Mouse (Mus musculus) small intestine, adult 2 months (tissue): Measurements from ENCODE around the gene Slc9a7. TPM values are rescaled to one million over a fixed set of nuclear protein-coding genes. Genes with fewer than 3 reads are reported as not detected.

Experiments
- H3K27ac ChIP-seq: fragments of 200-500 bp; 2 replicates; pipeline ENCODE4 v1.5.1; 2012; ENCODE audit warnings: low read depth, low read length, control low read depth, inconsistent platforms; ENCODE audit not compliant: insufficient read depth
- H3K27me3 ChIP-seq: fragments of 200-500 bp; 2 replicates; pipeline ENCODE4 v1.6.1; 2012; ENCODE audit warnings: mild to moderate bottlenecking, moderate library complexity, low read length, inconsistent platforms; ENCODE audit not compliant: control insufficient read depth, insufficient read depth
- H3K36me3 ChIP-seq: fragments of 200-500 bp; 2 replicates; pipeline ENCODE4 v1.6.1; 2012; ENCODE audit warnings: mild to moderate bottlenecking, low read length, control low read depth, inconsistent platforms; ENCODE audit not compliant: control insufficient read depth, insufficient read depth
- H3K4me1 ChIP-seq: fragments of 200-500 bp; 2 replicates; pipeline ENCODE4 v1.6.1; 2012; ENCODE audit warnings: low read length, inconsistent platforms, mixed read lengths; ENCODE audit not compliant: control insufficient read depth, insufficient read depth, insufficient read length
- H3K4me3 ChIP-seq: fragments of 200-500 bp; 2 replicates; pipeline ENCODE4 v1.5.1; 2012; ENCODE audit warnings: low read depth, mild to moderate bottlenecking, control low read depth, inconsistent platforms, low read length, moderate library complexity
- CTCF ChIP-seq: fragments of 200-500 bp; IDR thresholded peaks from 2 replicates; pipeline ENCODE4 v1.5.1; 2012; ENCODE audit warnings: low read depth, mild to moderate bottlenecking, control low read depth, inconsistent platforms, low read length, moderate library complexity, mixed read lengths; ENCODE audit not compliant: insufficient replicate concordance, insufficient read length; ENCODE audit errors: extremely low read depth
- POLR2A ChIP-seq: fragments of 200-500 bp; IDR thresholded peaks from 2 replicates; pipeline ENCODE4 v1.6.1; 2012; ENCODE audit warnings: low read depth, mild to moderate bottlenecking, control low read depth, inconsistent platforms, low read length, moderate library complexity
- WGBS: fragments of 180-500 bp; shearing (Covaris S2); methylation state at CpG from one replicate; pipeline ENCODE4 v1.1.7; 2018; 5-methylcytosine and 5-hydroxymethylcytosine counted together
- polyA plus RNA-seq: library from polyadenylated mRNA; depleted of rRNA; stranded (reverse); fragments of >200 nt; gene quantifications from 2 replicates; pipeline ENCODE4 v1.2.3, GENCODE M21; 2012; rRNA removed

Slc9a7 gene
- 0.57 and 0.94 TPM in 2 replicates for polyA plus RNA-seq

DNA sequence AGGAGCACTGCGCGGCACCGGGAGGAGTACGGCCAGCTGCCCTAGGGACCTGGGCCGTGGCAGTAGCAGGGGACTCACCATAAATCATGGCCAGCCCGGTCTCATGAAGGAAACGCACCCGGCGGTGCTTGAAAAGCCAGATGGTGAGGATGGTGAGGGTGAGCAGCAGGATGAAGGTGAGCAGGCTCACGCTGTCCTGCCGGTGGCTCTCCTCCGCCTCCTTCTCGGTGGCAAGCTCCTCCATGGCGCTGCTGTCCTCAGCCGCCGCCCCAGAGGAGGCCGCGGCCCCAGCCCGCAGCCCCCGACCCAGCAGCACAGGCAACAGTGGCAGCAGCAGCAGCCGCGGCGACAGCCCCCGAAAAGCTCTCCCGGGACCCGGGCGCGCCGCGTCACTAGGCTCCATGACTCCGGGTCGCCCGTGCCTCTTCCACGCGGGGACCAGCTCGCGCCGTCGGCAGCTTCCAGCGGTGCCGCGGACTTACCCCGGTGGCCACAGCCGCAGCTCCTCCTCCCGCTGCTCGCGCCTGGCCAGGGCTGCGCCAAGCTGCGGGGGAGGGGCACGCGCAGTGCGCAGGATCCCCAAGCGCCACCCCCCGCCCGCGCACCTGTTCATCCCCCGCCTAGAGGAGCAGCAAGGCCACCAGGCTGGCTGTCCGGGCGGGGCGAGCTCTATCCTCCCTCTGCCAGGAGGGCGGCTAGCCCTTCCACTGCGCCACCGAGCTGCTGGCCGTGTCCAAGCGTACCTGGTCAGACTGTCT is at the start of gene Slc9a7:
TSS of gene Slc9a7 (minus strand) at position 526 of the 758 bp plus-strand sequence.
- WGBS = 10% methylated on average over 61 of the region's 65 CpGs
- H3K4me1 ChIP-seq = 0 out of 2 replicates have a peak, but pooled peaks cover 4% of the 10 kb centered on the region
- H3K27ac ChIP-seq = no peak within 1 kb of the TSS
- TF ChIP-seq CTCF = no peak
- no peak for TF ChIP-seq POLR2A
- H3K27me3 ChIP-seq = peaks cover 5% of the 10 kb centered on the region
- H3K36me3 ChIP-seq = no peaks in the 10 kb centered on the region
- H3K4me3 ChIP-seq = peak within 1 kb of the TSS; percentile 70

GRCm38 (mm10) chrX:20335722-20336121 is 44.1 kb upstream of the Slc9a7 start:
- no peak overlapping the region for H3K27ac ChIP-seq
- no peaks in the 10 kb centered on the region for H3K4me1 ChIP-seq
- no peaks in the 10 kb centered on the region for H3K36me3 ChIP-seq
- H3K4me3 ChIP-seq = no peak overlapping the region
- H3K27me3 ChIP-seq = no peaks in the 10 kb centered on the region
- WGBS = 13% methylated on average over 2 of the region's 2 CpGs
- TF ChIP-seq POLR2A = no peak
- TF ChIP-seq CTCF = peak; percentile 56; the same call in 1 of the 2 replicates

GRCm38 (mm10) chrX:20332756-20333155 is 41.1 kb upstream of the Slc9a7 start:
- TF ChIP-seq POLR2A (no peak), CTCF (no peak)
- H3K27ac ChIP-seq = no peak overlapping the region
- H3K4me1 ChIP-seq = no peaks in the 10 kb centered on the region
- no peak overlapping the region for H3K4me3 ChIP-seq
- no peaks in the 10 kb centered on the region for H3K36me3 ChIP-seq
- WGBS = 69% methylated on average over 1 of the region's 1 CpGs
- no peaks in the 10 kb centered on the region for H3K27me3 ChIP-seq

DNA sequence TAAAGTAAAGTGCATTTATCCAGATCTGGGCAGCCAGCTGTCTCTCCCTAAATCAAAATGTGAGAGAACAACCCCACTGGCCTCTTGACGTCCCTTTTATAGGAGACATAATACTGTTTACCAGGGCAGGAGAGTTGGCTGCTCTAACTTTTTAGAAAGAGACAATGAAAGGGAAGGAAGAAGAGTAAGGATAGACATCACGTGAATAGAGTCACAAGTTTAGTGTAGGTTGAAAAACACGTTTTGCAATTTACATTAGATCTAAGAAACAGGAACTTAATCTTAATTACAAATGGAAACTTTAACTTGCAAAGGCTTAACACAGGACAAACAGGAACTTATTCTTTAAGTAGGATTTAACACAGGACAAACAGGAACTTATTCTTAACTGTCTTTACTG is 15.6 kb upstream of the Slc9a7 start:
- no peaks in the 10 kb centered on the region for H3K4me1 ChIP-seq
- TF ChIP-seq POLR2A (no peak), CTCF (no peak)
- WGBS = 33% methylated on average over 3 of the region's 3 CpGs
- no peaks in the 10 kb centered on the region for H3K27me3 ChIP-seq
- H3K36me3 ChIP-seq = no peaks in the 10 kb centered on the region
- H3K27ac ChIP-seq = no peak overlapping the region; the same call in 1 of the 2 replicates
- no peak overlapping the region for H3K4me3 ChIP-seq

DNA sequence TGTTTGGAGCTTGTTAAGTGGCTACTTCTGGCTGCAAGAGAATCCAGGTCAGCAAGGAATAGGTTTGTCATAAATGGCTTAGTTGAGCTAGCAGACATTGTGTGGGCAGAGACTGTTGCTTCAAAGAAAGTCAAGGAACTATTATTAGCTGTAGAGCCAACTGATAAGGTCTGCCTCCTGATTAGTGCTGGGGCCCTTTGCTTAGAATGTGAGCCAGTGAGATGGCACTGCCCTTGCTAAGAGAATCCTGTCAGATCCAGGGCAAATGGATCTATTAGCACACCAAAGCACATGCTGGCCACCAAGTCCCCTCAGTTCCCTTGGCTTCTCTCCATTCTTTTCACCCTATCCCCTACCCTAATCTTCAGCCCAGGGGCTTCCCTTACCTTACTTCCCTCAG is 14.3 kb upstream of the Slc9a7 start:
- Histone ChIP-seq H3K27me3 (no peaks in the 10 kb centered on the region), H3K4me3 (no peak overlapping the region), H3K27ac (no peak overlapping the region), H3K36me3 (no peaks in the 10 kb centered on the region), H3K4me1 (no peaks in the 10 kb centered on the region)
- TF ChIP-seq POLR2A (no peak), CTCF (no peak)

- no peaks in the 10 kb centered on the region for H3K4me1 ChIP-seq
- H3K27ac ChIP-seq = no peak overlapping the region
- H3K4me3 ChIP-seq = no peak overlapping the region
- TF ChIP-seq POLR2A = no peak
- TF ChIP-seq CTCF = no peak
- no peaks in the 10 kb centered on the region for H3K27me3 ChIP-seq
- no peaks in the 10 kb centered on the region for H3K36me3 ChIP-seq
Measured at GRCm38 (mm10) chrX:20303280-20303679, 11.7 kb upstream of the Slc9a7 start.

GRCm38 (mm10) chrX:20292040-20292417 is 422 bp upstream of the Slc9a7 start:
- no peaks in the 10 kb centered on the region for H3K36me3 ChIP-seq
- peak overlapping the region; percentile 70 for H3K4me3 ChIP-seq
- H3K4me1 ChIP-seq = 0 out of 2 replicates have a peak, but pooled peaks cover 4% of the 10 kb centered on the region
- WGBS = 35% methylated on average over 11 of the region's 11 CpGs
- no peak for TF ChIP-seq POLR2A
- TF ChIP-seq CTCF = no peak
- H3K27ac ChIP-seq = no peak overlapping the region
- peaks cover 5% of the 10 kb centered on the region for H3K27me3 ChIP-seq
